Mouse (Mus musculus) left cerebral cortex, postnatal 36 days (tissue): ENCODE data around the gene Soga3. TPM values are rescaled to one million over a fixed set of nuclear protein-coding genes. Genes with fewer than 3 reads are reported as not detected.

Experiments used
- DNase-seq, 2 experiments: peaks; one replicate each; pipeline ENCODE4 v3.0.0; 2021 to 2022; ENCODE audit warnings: low spot score in 2 of 2, mixed read lengths in 1 of 2
- intact Hi-C: fragments of 180-260 bp; cut with DNase I; formaldehyde crosslinking; loops from one replicate; pipeline ENCODE4 v1.15.1; 2025
- total RNA-seq, 2 experiments: library from RNA; stranded (reverse); gene quantifications; 2 replicates each; pipeline ENCODE4 v1.2.3; 2021

Soga3 gene
- total RNA-seq, 2 experiments from 2014 or later, result 144 to 171 TPM

GRCm38 (mm10) chr10:29199835-29200234 is 56.2 kb downstream of the Soga3 start:
- intact Hi-C loops, result no loop called here
- no peak for DNase-seq

GRCm38 (mm10) chr10:29200609-29201008 is 57.0 kb downstream of the Soga3 start:
- intact Hi-C loops, result no loop called here

GRCm38 (mm10) chr10:29206730-29207129 is 63.1 kb downstream of the Soga3 start:
- DNase-seq, result no peak
- intact Hi-C loops, result loop anchor here (2.0 to 5.0 kb wide), 2 partner anchors 58 to 99 kb away; no protein-coding TSS in a partner anchor

More at GRCm38 (mm10) chr10:29200609-29201008, 57.0 kb downstream of the Soga3 start:
- DNase-seq, result no peak

GRCm38 (mm10) chr10:29208735-29209134 is 65.1 kb downstream of the Soga3 start:
- intact Hi-C loops, result loop anchor here (5.0 kb wide), 1 partner anchor 101 kb away; no protein-coding TSS in a partner anchor
- no peak for DNase-seq

- DNase-seq, result peak; percentile 30 to 43
Measured at GRCm38 (mm10) chr10:29211453-29211852, 67.8 kb downstream of the Soga3 start, which contains the start of gene 9330159F19Rik. TSS of gene 9330159F19Rik (plus strand) at chr10:29211606.

GRCm38 (mm10) chr10:29213534-29214100 is 70.0 kb downstream of the Soga3 start:
- intact Hi-C loops, result loop anchor here (5.0 kb wide), 1 partner anchor 99 kb away; the partner anchor contains the start of gene Echdc1
- DNase-seq, result no peak

More at GRCm38 (mm10) chr10:29211453-29211852, 67.8 kb downstream of the Soga3 start, which contains the start of gene 9330159F19Rik:
- intact Hi-C loops, result loop anchor here (5.0 kb wide), 1 partner anchor 101 kb away; the partner anchor contains the start of gene Echdc1

- DNase-seq, result no peak
Measured at GRCm38 (mm10) chr10:29216957-29217356, 73.3 kb downstream of the Soga3 start.

GRCm38 (mm10) chr10:29217451-29217850 is 73.8 kb downstream of the Soga3 start:
- intact Hi-C loops, result no loop called here
- DNase-seq, result no peak

More at GRCm38 (mm10) chr10:29216957-29217356, 73.3 kb downstream of the Soga3 start:
- intact Hi-C loops, result no loop called here

- intact Hi-C loops, result no loop called here
- DNase-seq, result no peak
Measured at GRCm38 (mm10) chr10:29225329-29225728, 81.7 kb downstream of the Soga3 start.

GRCm38 (mm10) chr10:29231208-29231607 is 87.6 kb downstream of the Soga3 start:
- intact Hi-C loops, result no loop called here
- no peak for DNase-seq

Other genes with a start within 250 kb of the Soga3 start
- not detected for gene 2310057J18Rik, start 157.5 kb upstream of the Soga3 start, total RNA-seq
- gene Gm49353, start 55.1 kb downstream of the Soga3 start, total RNA-seq, result 10 to 100 TPM; 20.7 to 26.6 TPM
- gene 9330159F19Rik, start 67.8 kb downstream of the Soga3 start, total RNA-seq, result 10 to 100 TPM; 63.0 to 84.3 TPM
- gene Echdc1, start 169.3 kb downstream of the Soga3 start, total RNA-seq, result 10 to 100 TPM; 25.9 to 31.4 TPM
- 10 to 100 TPM; 83.1 to 89.6 TPM for gene Rnf146, start 218.6 kb downstream of the Soga3 start, total RNA-seq